Mouse (Mus musculus): ENCODE data around the gene Hrh1. TPM values are rescaled to one million over a fixed set of nuclear protein-coding genes. Genes with fewer than 3 reads are reported as not detected.

The Hrh1 gene
- 0.20 TPM in 1 of 4 replicates, not detected in the others for total RNA-seq (2023)

GRCm38 (mm10) chr6:114397691-114398217 is at the start of gene Hrh1:
TSS of gene Hrh1 (plus strand) at chr6:114397936.

Other genes with a start within 250 kb of the Hrh1 start
- not detected in 4 replicates for gene Slc6a1, start 115.3 kb upstream of the Hrh1 start, total RNA-seq (2023)
- 26.3 to 32.4 TPM (median 28.5 TPM) in 4 replicates for gene Atg7, start 245.2 kb downstream of the Hrh1 start, total RNA-seq (2023)

Data from B cell, adult 62 days (primary cell).